In the genomic region with DNA sequence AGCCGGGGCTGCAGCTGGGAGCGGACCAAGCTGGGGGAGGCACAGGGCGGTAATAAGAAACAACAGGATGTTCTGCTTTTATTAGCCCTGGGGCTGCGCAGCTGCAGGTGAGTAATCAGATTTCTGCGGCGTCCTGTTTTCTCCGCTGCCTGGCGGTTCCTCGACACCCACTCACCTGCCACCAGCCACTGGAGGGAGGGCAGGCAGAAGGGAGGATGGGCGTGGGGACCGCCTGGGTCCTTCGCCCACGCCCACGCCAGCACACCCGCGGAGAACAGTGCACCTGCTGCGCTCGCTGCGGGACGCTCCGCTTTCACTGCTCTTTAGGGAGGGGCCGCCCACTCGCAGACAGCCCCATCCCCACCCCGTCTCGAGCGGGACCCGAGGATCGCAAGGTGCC, we compare ENCODE assay signal across 8 mouse cellular contexts. TPM values are rescaled to one million over a fixed set of nuclear protein-coding genes. Genes with fewer than 3 reads are reported as not detected.
DNase-seq lines count a peak whose midpoint lies in the region; ATAC-seq and TF ChIP-seq lines count a peak whose summit lies in the region.

No protein-coding gene starts in this region.

- H3K4me2 ChIP-seq in heart, embryonic 11.5 days, result peak overlapping the region; percentile 55
- peak overlapping the region; percentile 46 for H3K4me2 ChIP-seq in heart, postnatal 0 days (ENCODE audit: low read depth, low read length)
- H3K4me2 ChIP-seq in liver, postnatal 0 days (ENCODE audit: low read depth, low read length), result peak overlapping the region; percentile 6; the same call in 1 of the 2 replicates

- intact Hi-C loops in heart, postnatal 36 days (cut with DNase I), result no loop called here

- H3K27me3 ChIP-seq in heart, embryonic 11.5 days (ENCODE audit: control insufficient read depth, insufficient read depth, low read length), result peaks cover 34% of the 10 kb centered on the region
- peaks cover 24% of the 10 kb centered on the region for H3K27me3 ChIP-seq in heart, postnatal 0 days (ENCODE audit: control insufficient read depth, insufficient read depth, low read length)
- peaks cover 25% of the 10 kb centered on the region for H3K27me3 ChIP-seq in liver, postnatal 0 days (ENCODE audit: insufficient read depth, low read length)

- no peaks in the 10 kb centered on the region for H3K36me3 ChIP-seq in heart, embryonic 11.5 days (ENCODE audit: control insufficient read depth, insufficient read depth, low read length)
- no peaks in the 10 kb centered on the region for H3K36me3 ChIP-seq in heart, postnatal 0 days (replicated peaks; ENCODE audit: control insufficient read depth, insufficient read depth, low read length)
- no peaks in the 10 kb centered on the region for H3K36me3 ChIP-seq in liver, postnatal 0 days (replicated peaks; ENCODE audit: insufficient read depth, low read length)

- TF ChIP-seq CTCF in heart, postnatal 0 days (IDR thresholded peaks at IDR 0.05; ENCODE audit: low read depth), result no peak
- no peak for TF ChIP-seq CTCF in liver, postnatal 0 days (IDR thresholded peaks at IDR 0.05; ENCODE audit: low read depth)

- DNase-seq in heart, postnatal 36 days, result no peak
- DNase-seq in T-cell, adult 2 months (ENCODE audit: low spot score), result peak; percentile 75
- no peak for DNase-seq in heart, postnatal 0 days (ENCODE audit: low spot score)
- DNase-seq in liver, postnatal 0 days, result no peak
- DNase-seq in right cerebral cortex, postnatal 10 days (ENCODE audit: low spot score in 2 of 2), result peak; percentile 30 to 31
- DNase-seq in cerebellum, adult 18-20 months, result no peak
- no peak for DNase-seq in cerebellum, postnatal 36 days

- H3K4me1 ChIP-seq in heart, embryonic 11.5 days (ENCODE audit: control insufficient read depth, insufficient read depth, low read length), result peaks cover 6% of the 10 kb centered on the region; the same call in 1 of the 2 replicates
- 0 out of 2 replicates have a peak, but pooled peaks cover 6% of the 10 kb centered on the region for H3K4me1 ChIP-seq in heart, postnatal 0 days (ENCODE audit: control insufficient read depth, insufficient read depth)
- no peaks in the 10 kb centered on the region for H3K4me1 ChIP-seq in liver, postnatal 0 days (ENCODE audit: insufficient read depth)

- no peaks in the 10 kb centered on the region for H3K9me3 ChIP-seq in heart, embryonic 11.5 days (replicated peaks; ENCODE audit: control insufficient read depth, low read length)
- H3K9me3 ChIP-seq in heart, postnatal 0 days (replicated peaks; ENCODE audit: control insufficient read depth, low read length), result no peaks in the 10 kb centered on the region
- H3K9me3 ChIP-seq in liver, postnatal 0 days (ENCODE audit: low read length), result no peaks in the 10 kb centered on the region

- peak overlapping the region; percentile 56; the same call in 1 of the 2 replicates for H3K9ac ChIP-seq in heart, embryonic 11.5 days (ENCODE audit: low read depth, low read length)
- H3K9ac ChIP-seq in heart, postnatal 0 days (replicated peaks; ENCODE audit: low read depth, low read length), result 0 out of 2 replicates have a peak overlapping the region, but pooled peaks have one; percentile 6
- H3K9ac ChIP-seq in liver, postnatal 0 days (replicated peaks), result no peak overlapping the region

- ATAC-seq in heart, embryonic 11.5 days (replicated peaks; ENCODE audit: insufficient number of reproducible peaks, low FRiP score, low TSS enrichment), result no peak
- ATAC-seq in heart, postnatal 0 days (ENCODE audit: insufficient read depth, low read depth), result no peak
- ATAC-seq in liver, postnatal 0 days, result peak; percentile 41

- 8% methylated on average over 28 of the region's 28 CpGs for WGBS in heart, embryonic 11.5 days (ENCODE audit: insufficient replicate concordance)
- WGBS in heart, postnatal 0 days, result 2% methylated on average over 26 of the region's 28 CpGs
- WGBS in liver, postnatal 0 days (ENCODE audit: insufficient replicate concordance), result 6% methylated on average over 26 of the region's 28 CpGs

- no peak for TF ChIP-seq EP300 in heart, postnatal 0 days (IDR thresholded peaks at IDR 0.05; ENCODE audit: low read depth)
- no peak for TF ChIP-seq EP300 in liver, postnatal 0 days (IDR thresholded peaks at IDR 0.05; ENCODE audit: low read depth)

- peak overlapping the region; percentile 32 for H3K4me3 ChIP-seq in heart, embryonic 11.5 days (ENCODE audit: low read depth, low read length)
- H3K4me3 ChIP-seq in heart, postnatal 0 days (ENCODE audit: low read depth, low read length), result peak overlapping the region; percentile 14
- H3K4me3 ChIP-seq in liver, postnatal 0 days (ENCODE audit: low read depth, low read length), result 0 out of 2 replicates have a peak overlapping the region, but pooled peaks have one; percentile 9

- no peak overlapping the region for H3K27ac ChIP-seq in heart, embryonic 11.5 days (ENCODE audit: low read depth, low read length)
- H3K27ac ChIP-seq in heart, postnatal 0 days (ENCODE audit: low read depth), result no peak overlapping the region
- no peak overlapping the region for H3K27ac ChIP-seq in liver, postnatal 0 days (ENCODE audit: low read depth)

RNA-seq across cellular contexts. Expression of gene Rpl11, which starts 28.5 kb away (rescaled TPM):
- polyA plus RNA-seq in heart, embryonic 11.5 days (2014; fragmentation: Nextera tagmentation; extraction: Ambion mirVana), result 287 and 345 TPM in 2 replicates
- 100 to 1,000 TPM; 239 to 270 TPM for total RNA-seq in heart, postnatal 36 days (2021)
- 881 and 949 TPM in 2 replicates for total RNA-seq in heart, postnatal 0 days (2014; rRNA removed; ENCODE audit: low replicate concordance)
- polyA plus RNA-seq in heart, postnatal 0 days (2015; fragmentation: Nextera tagmentation; extraction: Ambion mirVana), result 229 and 242 TPM in 2 replicates
- polyA plus RNA-seq in liver, postnatal 0 days (2015; fragmentation: Nextera tagmentation; extraction: Ambion mirVana), result 251 and 260 TPM in 2 replicates

Comparison
In these comparisons a context has a peak if more than half of its experiments do, and no peak if none do; other contexts are left out.
1. DNase-seq: peak in T-cell, adult 2 months (single experiment) and right cerebral cortex, postnatal 10 days (2 of 2); none in heart, postnatal 36 days (0 of 2), heart, postnatal 0 days (single experiment), liver, postnatal 0 days (single experiment), cerebellum, adult 18-20 months (0 of 2) and cerebellum, postnatal 36 days (0 of 2).
2. Peak in every context shown above with its lines, with median percentiles within 50 percentile points of each other: H3K4me2 ChIP-seq and H3K4me3 ChIP-seq.